Mouse (Mus musculus): ENCODE measurements around the gene Adam26a. TPM values are rescaled to one million over a fixed set of nuclear protein-coding genes. Genes with fewer than 3 reads are reported as not detected.
"Not testable (repeated sequence)": the region's sequence is repeated elsewhere in the genome, so short reads cannot be mapped to it uniquely, and the experiment has no call there.

The Adam26a gene
- total RNA-seq (2021) (not detected), polyA plus RNA-seq (2012; rRNA removed) (not detected in 2 replicates)
- long read RNA-seq, result 0 reads

DNA sequence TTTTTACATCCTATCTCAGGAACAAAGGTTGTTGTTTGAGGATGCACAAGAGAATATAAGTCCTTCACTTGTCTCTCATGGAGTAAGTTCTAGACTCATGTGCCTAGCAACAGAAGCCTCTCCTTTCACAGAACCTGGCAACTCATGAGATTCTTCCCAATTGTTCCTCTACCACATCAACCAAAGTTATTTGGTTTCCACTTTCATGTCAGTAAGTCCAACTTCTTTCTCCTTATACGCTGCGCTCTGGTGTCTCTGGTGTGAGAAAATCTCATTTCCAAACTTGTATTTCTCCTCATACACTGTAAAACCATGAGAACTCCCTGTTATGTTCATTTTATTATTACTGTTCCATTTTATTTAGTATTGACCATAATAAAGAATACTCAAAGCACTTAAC lies at the start of gene Adam26a:
Gene Adam26a, minus strand, starts transcription at position 101 of the 400 bp plus-strand sequence.
- not testable (repeated sequence) for H3K9ac ChIP-seq (ENCODE audit: low read depth, low read length); H3K4me3 ChIP-seq; H3K4me1 ChIP-seq (ENCODE audit: control insufficient read depth, insufficient read depth, low read length); H3K27me3 ChIP-seq (ENCODE audit: control insufficient read depth, insufficient read depth, low read length); H3K36me3 ChIP-seq (ENCODE audit: control insufficient read depth, insufficient read depth, low read length); H3K27ac ChIP-seq; DNase-seq; H3K79me2 ChIP-seq (replicated peaks; ENCODE audit: control insufficient read depth, insufficient read depth, low read length)
- WGBS, result 82% methylated on average over 2 of the region's 2 CpGs
- intact Hi-C loops (cut with DNase I), result loop anchor here (10.0 kb wide), 1 partner anchor 62 kb away; no protein-coding TSS in a partner anchor

DNA sequence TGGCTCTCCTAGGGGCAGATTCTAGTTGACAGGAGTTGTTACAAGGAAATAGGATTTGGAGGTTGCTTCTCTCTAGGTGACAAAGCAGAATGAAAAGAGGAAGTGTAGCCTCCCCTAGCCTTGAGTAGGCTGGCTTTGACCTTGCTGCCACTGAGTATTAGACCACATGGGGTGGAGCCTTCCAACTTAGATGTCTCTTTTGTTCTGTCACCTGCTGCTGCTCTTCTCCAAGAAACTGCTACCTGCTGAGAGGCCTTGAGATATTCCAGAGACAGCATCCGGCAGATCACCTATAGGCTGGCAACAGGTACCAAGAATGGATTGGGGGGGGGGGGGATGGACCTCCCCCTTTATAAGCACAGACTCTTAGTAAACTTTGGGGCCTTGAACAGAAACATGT lies 39.5 kb upstream of the Adam26a start:
- WGBS, result 89% methylated on average over 1 of the region's 1 CpGs
- Histone ChIP-seq H3K79me2 (replicated peaks; ENCODE audit: control insufficient read depth, insufficient read depth, low read length) (no peaks in the 10 kb centered on the region), H3K4me1 (ENCODE audit: control insufficient read depth, insufficient read depth, low read length) (no peaks in the 10 kb centered on the region), H3K9ac (ENCODE audit: low read depth, low read length) (no peak overlapping the region), H3K4me3 (no peak overlapping the region), H3K27me3 (ENCODE audit: control insufficient read depth, insufficient read depth, low read length) (no peaks in the 10 kb centered on the region), H3K36me3 (ENCODE audit: control insufficient read depth, insufficient read depth, low read length) (no peaks in the 10 kb centered on the region), H3K27ac (no peak overlapping the region)
- no peak for TF ChIP-seq EP300 (IDR thresholded peaks at IDR 0.05; ENCODE audit: insufficient read depth, low read depth, low read length)
- TF ChIP-seq POLR2A (IDR thresholded peaks at IDR 0.05; ENCODE audit: insufficient read depth, low read depth, low read length), result no peak
- no peak for TF ChIP-seq CTCF (IDR thresholded peaks at IDR 0.05)
- DNase-seq, result no peak
- intact Hi-C loops (cut with DNase I), result no loop called here

DNA sequence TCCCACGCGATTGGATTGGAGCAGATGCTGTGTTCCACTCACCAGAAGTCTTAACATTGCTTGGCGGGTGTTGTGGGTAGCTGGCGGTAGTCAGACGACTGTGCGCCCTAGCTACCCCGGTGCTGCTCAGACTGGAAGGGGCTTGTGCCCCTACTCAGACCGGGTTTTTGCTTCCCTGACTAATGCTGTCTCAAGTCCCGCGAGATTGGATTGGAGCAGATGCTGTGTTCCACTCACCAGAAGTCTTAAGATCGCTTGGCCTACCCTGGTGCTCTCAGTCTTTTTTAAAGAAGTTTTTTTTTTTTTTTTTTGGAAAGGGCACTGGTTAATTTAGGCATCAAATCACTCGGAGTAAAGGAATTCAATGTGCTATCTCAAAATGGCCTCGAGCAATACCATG lies 27.1 kb upstream of the Adam26a start:
- WGBS, result 69% methylated on average over 13 of the region's 13 CpGs
- intact Hi-C loops (cut with DNase I); H3K4me1 ChIP-seq (ENCODE audit: control insufficient read depth, insufficient read depth, low read length); H3K27me3 ChIP-seq (ENCODE audit: control insufficient read depth, insufficient read depth, low read length); H3K79me2 ChIP-seq (replicated peaks; ENCODE audit: control insufficient read depth, insufficient read depth, low read length); H3K9ac ChIP-seq (ENCODE audit: low read depth, low read length); H3K36me3 ChIP-seq (ENCODE audit: control insufficient read depth, insufficient read depth, low read length); DNase-seq; H3K27ac ChIP-seq; H3K4me3 ChIP-seq: not testable (repeated sequence)

DNA sequence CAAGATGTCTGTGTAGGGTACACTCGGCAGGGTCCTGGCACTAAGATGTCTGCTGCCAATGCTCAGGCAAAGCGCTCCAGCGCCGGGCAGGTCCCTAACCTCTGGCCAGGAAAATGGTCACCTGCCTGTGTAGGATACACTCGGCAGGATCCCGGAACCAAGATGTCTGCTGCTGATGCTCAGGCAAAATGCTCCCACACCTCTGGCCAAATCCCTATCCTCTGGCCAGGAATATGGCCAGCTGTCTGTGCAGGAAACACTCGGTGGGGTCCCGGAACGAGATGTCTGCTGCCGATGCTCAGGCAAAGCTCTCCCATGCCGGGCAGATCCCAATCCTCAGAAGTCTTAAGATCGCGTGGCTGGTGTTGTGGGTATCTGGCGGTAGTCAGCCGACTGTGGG lies 26.7 kb upstream of the Adam26a start:
- WGBS, result 89% methylated on average over 15 of the region's 15 CpGs
- H3K36me3 ChIP-seq (ENCODE audit: control insufficient read depth, insufficient read depth, low read length); H3K27ac ChIP-seq; H3K79me2 ChIP-seq (replicated peaks; ENCODE audit: control insufficient read depth, insufficient read depth, low read length); H3K4me1 ChIP-seq (ENCODE audit: control insufficient read depth, insufficient read depth, low read length); intact Hi-C loops (cut with DNase I); H3K27me3 ChIP-seq (ENCODE audit: control insufficient read depth, insufficient read depth, low read length); DNase-seq; H3K9ac ChIP-seq (ENCODE audit: low read depth, low read length); H3K4me3 ChIP-seq: not testable (repeated sequence)

DNA sequence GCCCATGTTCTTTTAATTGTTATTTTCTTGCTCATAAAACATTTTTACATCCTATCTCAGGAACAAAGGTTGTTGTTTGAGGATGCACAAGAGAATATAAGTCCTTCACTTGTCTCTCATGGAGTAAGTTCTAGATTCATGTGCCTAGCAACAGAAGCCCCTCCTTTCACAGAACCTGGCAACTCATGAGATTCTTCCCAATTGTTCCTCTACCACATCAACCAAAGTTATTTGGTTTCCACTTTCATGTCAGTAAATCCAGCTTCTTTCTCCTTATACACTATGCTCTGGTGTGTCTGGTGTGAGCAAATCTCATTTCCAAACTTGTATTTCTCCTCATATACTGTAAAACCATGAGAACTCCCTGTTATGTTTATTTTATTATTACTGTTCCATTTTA lies 48.5 kb downstream of the Adam26a start, which contains the start of gene Adam26b:
Gene Adam26b, minus strand, starts transcription at position 101 of the 400 bp plus-strand sequence.
- H3K9ac ChIP-seq (ENCODE audit: low read depth, low read length); H3K79me2 ChIP-seq (replicated peaks; ENCODE audit: control insufficient read depth, insufficient read depth, low read length); DNase-seq; H3K27ac ChIP-seq; H3K4me1 ChIP-seq (ENCODE audit: control insufficient read depth, insufficient read depth, low read length); H3K4me3 ChIP-seq; H3K27me3 ChIP-seq (ENCODE audit: control insufficient read depth, insufficient read depth, low read length); H3K36me3 ChIP-seq (ENCODE audit: control insufficient read depth, insufficient read depth, low read length); intact Hi-C loops (cut with DNase I): not testable (repeated sequence)

Other genes starting within 250 kb of the Adam26a start
- not detected for gene Adam26b, start 48.6 kb downstream of the Adam26a start, total RNA-seq (2021)
- gene Adam26b, start 48.6 kb downstream of the Adam26a start, polyA plus RNA-seq (2012; rRNA removed), result not detected in 2 replicates
- gene Gm5346, start 50.6 kb upstream of the Adam26a start, total RNA-seq (2021), result not detected
- gene Gm5346, start 50.6 kb upstream of the Adam26a start, polyA plus RNA-seq (2012; rRNA removed), result not detected in 2 replicates
- not detected for gene Adam34, start 133.3 kb upstream of the Adam26a start, total RNA-seq (2021)
- gene Adam34, start 133.3 kb upstream of the Adam26a start, polyA plus RNA-seq (2012; rRNA removed), result not detected in 2 replicates

Data from heart, adult 2 months (tissue).